Mouse (Mus musculus): ENCODE measurements around the gene Tiparp. TPM values are rescaled to one million over a fixed set of nuclear protein-coding genes. Genes with fewer than 3 reads are reported as not detected.

The Tiparp gene
- total and polyA plus RNA-seq, 3 experiments = 9.6 to 25.1 (median 13.7) TPM

DNA sequence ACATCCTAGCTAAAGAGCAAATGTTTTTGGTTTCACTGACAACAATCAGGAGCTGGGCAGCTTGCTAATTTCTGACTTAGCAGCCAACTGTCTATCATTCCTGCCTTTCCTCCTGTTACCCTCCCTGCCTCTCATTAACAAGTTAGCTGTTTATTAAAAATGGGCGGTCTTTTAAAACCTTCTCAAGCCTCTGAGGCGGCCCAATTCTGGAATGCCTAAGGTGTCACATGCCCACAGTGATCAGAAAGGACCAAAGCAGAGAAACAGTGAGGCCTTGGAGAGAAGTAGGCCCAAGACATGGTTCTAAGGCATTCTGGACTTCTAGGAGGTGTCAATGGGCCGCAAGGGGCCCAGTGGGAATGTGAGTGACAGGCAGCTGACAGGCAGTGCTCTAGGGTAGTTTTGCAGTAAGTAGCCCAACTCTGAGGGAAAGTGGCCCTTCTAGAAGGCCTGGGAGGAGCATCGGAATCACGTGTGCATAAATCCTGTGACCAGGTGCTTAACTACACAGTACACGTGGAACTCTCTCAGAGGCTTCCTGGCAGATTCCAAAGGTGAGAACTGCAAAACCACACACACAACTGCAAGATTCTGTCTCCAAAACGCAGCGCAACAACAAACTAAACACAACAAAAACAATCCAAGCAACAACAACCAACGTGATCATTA lies 37.6 kb downstream of the Tiparp start:
- Histone ChIP-seq H3K79me2 (replicated peaks; ENCODE audit: control insufficient read depth, extremely low read depth, insufficient read depth, poor library complexity, severe bottlenecking) (no peaks in the 10 kb centered on the region), H3K36me3 (replicated peaks in 1 of 2; ENCODE audit: control insufficient read depth in 1 of 2, insufficient read depth in 1 of 2, low read length in 1 of 2) (no peaks in the 10 kb centered on the region), H3K9ac (ENCODE audit: insufficient read depth, low read depth) (no peak overlapping the region), H3K27ac (ENCODE audit: insufficient read depth, low read depth) (no peak overlapping the region), H3K4me3 (replicated peaks in 1 of 3; ENCODE audit: low read depth in 2 of 3, low read length in 2 of 3, poor library complexity in 1 of 3) (no peak overlapping the region), H3K4me2 (ENCODE audit: insufficient read depth, low read depth, poor library complexity, severe bottlenecking) (no peak overlapping the region), H3K27me3 (replicated peaks) (no peaks in the 10 kb centered on the region), H3K9me3 (replicated peaks; ENCODE audit: low read length) (no peaks in the 10 kb centered on the region), H3K4me1 (ENCODE audit: control insufficient read depth in 1 of 2, insufficient read depth in 2 of 2) (peaks cover 0 to 6% of the 10 kb centered on the region in 2 experiments; a peak in 1 of 4 replicates)
- in situ Hi-C loops (cut with MboI; ENCODE audit: low pct_ligation_motif_present, low pct_unique_long_range_greater_than_20kb, low sequenced_read_pairs) (no loop called here), dilution Hi-C loops (cut with MboI; ENCODE audit: extremely low pct_ligation_motif_present, extremely low pct_unique_long_range_greater_than_20kb, low sequenced_read_pairs) (no loop called here)
- no peak for DNase-seq (ENCODE audit: extremely low read depth)
- TF ChIP-seq MXI1 (IDR thresholded peaks at IDR 0.05; ENCODE audit: low read depth, low read length) (no peak), POLR2AphosphoS2 (IDR thresholded peaks at IDR 0.05; ENCODE audit: low read depth, low read length) (no peak), ZNF384 (IDR thresholded peaks at IDR 0.05; ENCODE audit: low read depth, low read length) (no peak), RAD21 (IDR thresholded peaks at IDR 0.05; ENCODE audit: low read depth, low read length) (no peak), IRF4 (IDR thresholded peaks at IDR 0.05; ENCODE audit: low read depth, low read length) (no peak), JUND (conservative IDR thresholded peaks at IDR 0.05; ENCODE audit: low read depth, low read length) (no peak), JUN (IDR thresholded peaks at IDR 0.05; ENCODE audit: insufficient read depth, low read depth, low read length) (no peak)

- Histone ChIP-seq H3K4me1 (ENCODE audit: control insufficient read depth in 1 of 2, insufficient read depth in 2 of 2) (peaks cover 0 to 6% of the 10 kb centered on the region in 2 experiments; a peak in 1 of 4 replicates), H3K9ac (ENCODE audit: insufficient read depth, low read depth) (no peak overlapping the region), H3K4me2 (ENCODE audit: insufficient read depth, low read depth, poor library complexity, severe bottlenecking) (no peak overlapping the region), H3K27me3 (replicated peaks) (no peaks in the 10 kb centered on the region), H3K27ac (ENCODE audit: insufficient read depth, low read depth) (no peak overlapping the region), H3K9me3 (replicated peaks; ENCODE audit: low read length) (no peaks in the 10 kb centered on the region), H3K79me2 (replicated peaks; ENCODE audit: control insufficient read depth, extremely low read depth, insufficient read depth, poor library complexity, severe bottlenecking) (no peaks in the 10 kb centered on the region), H3K4me3 (replicated peaks in 1 of 3; ENCODE audit: low read depth in 2 of 3, low read length in 2 of 3, poor library complexity in 1 of 3) (no peak overlapping the region), H3K36me3 (replicated peaks in 1 of 2; ENCODE audit: control insufficient read depth in 1 of 2, insufficient read depth in 1 of 2, low read length in 1 of 2) (no peaks in the 10 kb centered on the region)
- DNase-seq (ENCODE audit: extremely low read depth) = no peak
- TF ChIP-seq PAX5 (IDR thresholded peaks at IDR 0.05; ENCODE audit: low read length) (no peak), MAFK (IDR thresholded peaks at IDR 0.05; ENCODE audit: insufficient replicate concordance, low read length) (no peak), RCOR1 (conservative IDR thresholded peaks at IDR 0.05; ENCODE audit: low read depth, low read length) (no peak), TBP (conservative IDR thresholded peaks at IDR 0.05; ENCODE audit: low read depth, low read length) (no peak), E2F4 (IDR thresholded peaks at IDR 0.05; ENCODE audit: insufficient replicate concordance, low read depth, low read length) (no peak), SMC3 (IDR thresholded peaks at IDR 0.05; ENCODE audit: low read depth, low read length) (no peak), CHD1 (IDR thresholded peaks at IDR 0.05; ENCODE audit: low read depth, low read length) (no peak), HCFC1 (IDR thresholded peaks at IDR 0.05; ENCODE audit: low read depth, low read length) (no peak), POLR2A (IDR thresholded peaks at IDR 0.05; ENCODE audit: low read depth, low read length) (no peak), MXI1 (IDR thresholded peaks at IDR 0.05; ENCODE audit: low read depth, low read length) (no peak), MAZ (IDR thresholded peaks at IDR 0.05; ENCODE audit: low read depth, low read length) (no peak), NELFE (IDR thresholded peaks at IDR 0.05; ENCODE audit: low read depth, low read length) (no peak), ZNF384 (IDR thresholded peaks at IDR 0.05; ENCODE audit: low read depth, low read length) (no peak), ETS1 (conservative IDR thresholded peaks at IDR 0.05; ENCODE audit: low read depth, low read length) (no peak)
- dilution Hi-C loops (cut with MboI; ENCODE audit: extremely low pct_ligation_motif_present, extremely low pct_unique_long_range_greater_than_20kb, low sequenced_read_pairs) (no loop called here), in situ Hi-C loops (cut with MboI; ENCODE audit: low pct_ligation_motif_present, low pct_unique_long_range_greater_than_20kb, low sequenced_read_pairs) (no loop called here)
Observed at GRCm38 (mm10) chr3:65569941-65570340, 41.7 kb downstream of the Tiparp start.

Data from CH12.LX (cell line).